Mouse (Mus musculus) frontal cortex, postnatal 14 days (tissue): Measurements from ENCODE around the gene Ints4.
"Not testable (repeated sequence)": the region's sequence is repeated elsewhere in the genome, so short reads cannot be mapped to it uniquely, and the experiment has no call there.

Experiments
- DNase-seq, 2 experiments: peaks; one replicate each; pipeline ENCODE4 v3.0.0; 2022; ENCODE audit warnings: low spot score in 2 of 2

Gene Ints4

GRCm38 (mm10) chr7:97480821-97481339 is at the start of gene Ints4:
TSS of gene Ints4 (plus strand) at chr7:97480956.
- DNase-seq: peak; percentile 87 to 90

- DNase-seq: not testable (repeated sequence)
Observed at GRCm38 (mm10) chr7:97433517-97433916, 47.2 kb upstream of the Ints4 start.

- no peak for DNase-seq
Observed at GRCm38 (mm10) chr7:97434517-97434916, 46.2 kb upstream of the Ints4 start.

GRCm38 (mm10) chr7:97438986-97439385 is 41.8 kb upstream of the Ints4 start:
- DNase-seq: no peak

DNA sequence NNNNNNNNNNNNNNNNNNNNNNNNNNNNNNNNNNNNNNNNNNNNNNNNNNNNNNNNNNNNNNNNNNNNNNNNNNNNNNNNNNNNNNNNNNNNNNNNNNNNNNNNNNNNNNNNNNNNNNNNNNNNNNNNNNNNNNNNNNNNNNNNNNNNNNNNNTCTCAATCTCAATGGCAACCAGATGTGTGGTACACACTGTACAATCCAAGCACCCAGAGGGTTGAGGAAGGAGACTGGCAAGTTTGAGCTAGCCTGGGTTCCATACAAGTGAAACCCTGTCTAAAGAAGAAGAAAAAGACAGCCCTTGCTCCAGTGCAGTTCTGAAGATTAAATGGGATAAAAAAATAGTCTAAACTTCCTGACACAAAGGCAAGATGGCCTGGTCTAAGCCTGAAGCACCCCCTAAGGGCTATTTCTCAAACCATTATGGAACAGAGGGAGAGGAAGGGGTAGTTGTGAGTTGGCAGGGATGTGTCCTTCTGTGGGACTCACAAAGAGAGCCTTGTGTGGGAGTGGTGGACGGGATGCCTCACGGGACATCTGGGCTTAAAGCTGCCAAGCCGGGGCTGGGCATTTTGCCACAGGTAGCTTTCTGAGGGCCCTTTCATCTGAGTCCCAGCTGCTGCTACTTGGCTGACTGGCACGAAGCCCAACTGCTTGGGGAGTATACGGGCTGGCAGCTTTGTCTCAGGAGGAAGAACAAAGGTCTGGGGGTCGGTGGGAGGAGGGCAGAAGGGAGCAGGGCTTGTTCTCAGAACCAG is 34.4 kb upstream of the Ints4 start:
- DNase-seq: peak; percentile 85 to 92

DNA sequence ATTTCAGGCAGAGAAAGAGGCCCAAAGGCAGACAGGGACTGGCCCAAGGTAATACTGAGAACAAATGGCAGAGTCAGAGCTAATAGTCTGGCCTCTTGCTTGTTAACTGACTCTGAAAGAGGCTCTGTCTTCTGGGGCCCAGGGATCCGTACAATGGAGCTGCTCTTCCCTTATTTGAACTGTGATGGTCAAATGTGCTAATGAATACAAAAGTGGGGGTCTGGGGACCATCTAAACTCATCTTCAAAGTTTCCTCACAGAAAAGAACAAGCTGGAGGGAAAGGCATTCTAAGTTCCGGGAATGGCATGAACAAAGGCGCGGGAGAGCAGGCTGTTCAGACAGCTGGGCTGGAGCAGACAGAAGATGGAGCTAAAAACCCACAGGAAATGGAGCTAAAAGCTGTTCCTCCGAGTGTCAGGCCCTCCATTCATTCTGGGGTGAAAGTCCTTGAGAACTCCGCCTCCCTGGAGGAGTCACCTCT is 33.7 kb upstream of the Ints4 start:
- peak; percentile 13 to 29 for DNase-seq

- not testable (repeated sequence) for DNase-seq
Observed at GRCm38 (mm10) chr7:97451023-97451422, 29.7 kb upstream of the Ints4 start, which contains the start of gene Kctd14. TSS of gene Kctd14 (plus strand) at chr7:97451323.

GRCm38 (mm10) chr7:97452196-97452595 is 28.6 kb upstream of the Ints4 start:
- DNase-seq: no peak

DNA sequence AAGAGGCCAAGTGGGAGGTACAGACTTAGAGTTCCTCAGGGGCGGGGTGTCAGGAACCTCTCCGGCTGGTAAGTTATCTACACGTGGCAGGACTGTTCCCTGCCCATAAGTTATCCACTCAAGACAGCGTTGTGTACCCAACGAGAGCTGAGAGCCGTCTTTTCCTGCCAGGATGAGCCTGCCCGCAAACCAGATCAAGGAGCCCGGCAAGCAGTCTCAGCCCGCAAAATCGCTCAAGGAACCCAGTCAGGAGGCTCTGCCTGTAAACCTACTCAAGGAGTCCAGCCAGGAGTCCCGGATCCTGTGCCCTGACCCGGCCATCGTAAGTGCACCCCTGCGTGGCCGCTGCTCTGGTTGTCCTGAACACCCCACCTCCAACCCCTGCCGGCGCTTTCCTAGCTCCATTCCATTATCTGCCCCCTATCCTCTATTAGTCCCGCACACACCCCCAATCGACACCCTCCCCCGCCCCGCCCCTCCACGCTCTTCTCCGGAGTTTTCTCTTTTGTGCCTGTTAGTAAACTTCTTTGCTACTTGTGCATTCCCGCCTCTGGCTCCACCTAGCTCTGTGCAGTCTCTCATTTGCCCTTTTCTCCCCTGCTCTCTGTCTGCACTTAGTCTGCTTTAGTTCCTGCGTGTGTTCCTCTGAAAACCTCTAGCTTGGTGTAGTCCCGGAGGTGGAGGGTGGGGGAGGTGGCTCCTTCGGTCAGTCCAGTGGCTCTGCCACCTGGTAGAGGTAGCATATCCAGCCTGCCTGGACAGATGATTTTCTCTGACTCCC is 27.4 kb upstream of the Ints4 start:
- DNase-seq: no peak

- DNase-seq: no peak
Observed at GRCm38 (mm10) chr7:97454795-97455194, 26.0 kb upstream of the Ints4 start.

- DNase-seq: no peak
Observed at GRCm38 (mm10) chr7:97455577-97455976, 25.2 kb upstream of the Ints4 start.

DNA sequence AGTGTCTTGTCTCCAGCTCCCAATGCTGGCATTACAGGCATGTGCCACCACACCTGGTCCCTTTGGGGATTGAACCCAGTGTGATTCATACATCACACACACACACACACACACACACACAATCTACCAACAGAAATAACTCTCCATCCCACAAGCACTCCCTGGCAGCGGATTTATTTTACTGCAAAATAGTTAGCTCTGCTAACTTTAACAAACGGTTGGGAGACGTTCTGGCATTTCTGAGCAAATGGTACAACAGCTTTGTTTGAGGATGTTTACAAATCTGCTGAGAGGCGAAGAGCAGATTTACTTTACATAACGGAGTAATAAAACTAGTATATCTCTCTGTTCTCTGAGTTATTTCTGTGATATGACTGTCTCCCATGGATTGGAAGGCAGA is 7.8 kb upstream of the Ints4 start:
- no peak for DNase-seq

DNA sequence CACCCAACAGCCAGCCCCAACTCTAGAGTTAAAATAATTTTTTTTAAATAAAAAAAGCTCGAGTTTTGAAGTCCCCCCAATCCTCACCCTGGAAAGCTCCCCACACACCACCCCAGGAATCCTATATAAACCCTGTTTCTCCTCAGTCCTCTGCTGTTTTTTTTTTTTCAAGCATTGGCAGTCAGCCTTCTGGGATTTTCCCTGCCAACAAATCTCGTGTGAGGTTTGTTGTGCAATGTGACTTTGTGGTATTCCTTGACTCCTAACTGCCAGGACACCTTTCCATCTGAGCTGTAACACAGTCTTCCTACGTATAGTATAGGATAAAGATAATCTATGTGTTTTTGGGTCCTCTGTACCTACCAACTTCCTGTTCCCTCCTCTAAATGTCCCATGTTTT is 1.4 kb upstream of the Ints4 start:
- no peak for DNase-seq

- DNase-seq: no peak
Observed at GRCm38 (mm10) chr7:97480290-97480689, 466 bp upstream of the Ints4 start.

DNA sequence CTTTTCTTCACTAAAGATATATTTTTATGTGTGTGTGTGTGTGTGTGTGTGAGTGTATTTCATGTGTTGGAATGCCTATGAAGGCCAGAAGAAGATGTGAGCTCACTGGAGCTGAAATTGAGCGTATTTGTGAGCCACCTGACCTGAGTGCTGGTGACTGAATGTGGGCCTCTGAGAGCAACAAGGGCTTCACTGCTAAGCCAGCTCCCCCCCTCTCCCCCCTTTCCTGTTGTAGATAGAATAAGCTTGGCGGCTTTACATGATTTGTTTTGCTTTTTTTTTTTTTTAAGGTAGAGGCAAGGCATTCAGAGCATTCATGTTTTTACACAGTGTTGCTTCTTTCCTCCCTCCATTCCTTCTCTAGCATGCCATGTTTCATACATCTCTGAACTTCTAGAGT is 2.6 kb downstream of the Ints4 start:
- no peak for DNase-seq

- no peak for DNase-seq
Observed at GRCm38 (mm10) chr7:97491157-97491556, 10.4 kb downstream of the Ints4 start.

- DNase-seq: no peak
Observed at GRCm38 (mm10) chr7:97492420-97492819, 11.7 kb downstream of the Ints4 start.

- no peak for DNase-seq
Observed at GRCm38 (mm10) chr7:97495052-97495451, 14.3 kb downstream of the Ints4 start.

DNA sequence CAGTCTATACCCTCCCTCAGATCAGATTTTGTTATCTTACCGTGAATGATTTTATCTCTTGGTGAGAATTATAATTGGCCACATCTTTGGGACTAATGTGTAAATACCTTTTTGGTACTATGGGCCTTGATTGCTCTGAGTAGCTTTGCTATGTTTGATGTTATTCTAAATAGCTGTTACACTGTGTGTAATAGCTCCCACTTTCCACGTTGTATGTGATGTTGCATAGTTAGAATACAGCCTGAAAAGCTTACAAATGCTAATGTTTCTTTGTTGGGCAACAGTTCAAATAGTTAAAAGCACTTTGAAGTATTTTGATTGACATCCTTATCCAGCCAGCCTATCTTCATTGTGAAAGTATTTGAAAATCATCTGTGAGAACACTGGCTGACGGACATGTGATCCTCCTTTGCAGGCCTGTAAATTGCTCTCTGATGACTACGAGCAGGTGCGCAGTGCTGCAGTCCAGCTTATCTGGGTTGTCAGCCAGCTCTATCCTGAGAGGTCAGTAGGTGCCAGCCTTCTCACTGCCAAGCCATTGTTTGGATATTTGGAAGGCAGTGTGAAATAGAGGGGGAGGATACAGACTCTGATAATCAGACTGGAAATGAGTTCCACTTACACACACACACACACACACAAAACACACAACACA is 19.9 kb downstream of the Ints4 start:
- DNase-seq: no peak

DNA sequence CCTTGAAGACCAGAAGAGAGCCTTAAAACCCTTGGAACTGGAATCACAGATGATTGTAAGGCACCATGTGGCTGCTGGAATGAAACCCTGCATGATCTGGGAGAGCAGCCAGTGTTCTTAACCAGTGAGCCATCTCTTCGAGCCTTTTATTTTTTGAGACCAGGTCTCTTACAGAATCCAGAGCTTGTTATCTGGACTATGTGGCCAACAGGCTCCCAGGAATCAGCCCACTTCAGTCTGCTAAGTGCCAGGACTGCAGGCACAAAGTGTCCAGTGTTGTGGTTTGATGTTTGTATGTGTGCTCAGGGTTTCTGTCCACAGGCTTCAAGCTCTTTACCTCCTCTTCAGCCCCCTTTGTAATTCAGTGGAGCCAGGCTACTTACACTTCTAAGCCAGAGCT is 34.0 kb downstream of the Ints4 start:
- no peak for DNase-seq

DNA sequence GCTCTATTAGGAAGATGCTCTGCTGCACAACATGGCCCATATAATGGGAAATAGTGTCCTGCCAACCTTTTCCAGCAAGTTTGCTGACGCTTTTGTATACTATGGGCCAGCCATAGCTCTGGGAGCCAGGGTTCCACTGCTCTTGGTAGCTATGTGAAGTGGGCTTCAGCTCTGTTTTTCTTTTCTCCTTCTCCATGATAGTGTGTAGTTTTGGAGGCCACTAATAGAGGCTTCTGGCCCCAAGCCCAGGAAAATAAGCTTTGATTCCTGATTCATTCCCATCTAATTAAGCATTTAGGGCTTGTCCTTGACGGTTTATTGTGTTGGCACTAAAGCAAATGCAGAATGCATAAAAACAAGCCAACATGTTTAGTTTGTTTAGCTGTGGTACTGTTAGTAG is 39.2 kb downstream of the Ints4 start:
- no peak for DNase-seq

- no peak for DNase-seq
Observed at GRCm38 (mm10) chr7:97535531-97535930, 54.8 kb downstream of the Ints4 start.
